Mouse (Mus musculus) limb, embryonic 11.5 days (tissue): ENCODE measurements around the gene Anapc5. TPM values are rescaled to one million over a fixed set of nuclear protein-coding genes. Genes with fewer than 3 reads are reported as not detected.

Experiments used
- ATAC-seq: fragments of 200-750 bp; cut with Nextera tagmentation; 2 replicates; pipeline ENCODE4 v1.8.0; 2017; ENCODE audit warnings: low read depth; ENCODE audit not compliant: insufficient number of reproducible peaks, low FRiP score, low TSS enrichment
- DNase-seq: peaks from one replicate; pipeline ENCODE4 v3.0.0-alpha.2; 2015; ENCODE audit warnings: low spot score
- H3K27ac ChIP-seq: fragments of 300-500 bp; sonication (generic); replicated peaks from 2 replicates; pipeline ENCODE4 v1.5.1; 2014; ENCODE audit warnings: low read depth, mild to moderate bottlenecking, low read length
- H3K27me3 ChIP-seq: fragments of 300-500 bp; sonication (generic); 2 replicates; pipeline ENCODE4 v1.6.1; 2014; ENCODE audit warnings: mild to moderate bottlenecking, low read length, mixed read lengths; ENCODE audit not compliant: control insufficient read depth, insufficient read depth
- H3K36me3 ChIP-seq: fragments of 300-500 bp; sonication (generic); 2 replicates; pipeline ENCODE4 v1.6.1; 2014; ENCODE audit warnings: mild to moderate bottlenecking, low read length, moderate library complexity, mixed read lengths; ENCODE audit not compliant: control insufficient read depth, insufficient read depth
- H3K4me1 ChIP-seq: fragments of 300-500 bp; sonication (generic); 2 replicates; pipeline ENCODE4 v1.6.1; 2014; ENCODE audit warnings: low read length, mixed read lengths; ENCODE audit not compliant: control insufficient read depth, insufficient read depth
- H3K4me2 ChIP-seq: fragments of 300-500 bp; sonication (generic); 2 replicates; pipeline ENCODE4 v1.6.1; 2014; ENCODE audit warnings: low read depth, mild to moderate bottlenecking, moderate library complexity; ENCODE audit not compliant: severe bottlenecking
- H3K4me3 ChIP-seq: fragments of 300-500 bp; sonication (generic); 2 replicates; pipeline ENCODE4 v1.5.1; 2014; ENCODE audit warnings: low read depth, low read length
- H3K9ac ChIP-seq: fragments of 300-500 bp; sonication (generic); 2 replicates; pipeline ENCODE4 v1.6.1; 2014; ENCODE audit warnings: mild to moderate bottlenecking, low read length
- H3K9me3 ChIP-seq: fragments of 300-500 bp; sonication (generic); 2 replicates; pipeline ENCODE4 v1.6.1; 2016; ENCODE audit warnings: low read length; ENCODE audit not compliant: control insufficient read depth
- WGBS: fragments of 180-500 bp; shearing (Covaris S2); extraction: QIAGEN DNeasy Blood & Tissue Kit; methylation state at CpG from one replicate; pipeline ENCODE4 v1.1.7; 2014; 5-methylcytosine and 5-hydroxymethylcytosine counted together
- polyA plus RNA-seq: library from polyadenylated mRNA; unstranded; fragments of >200 nt; fragmentation: Nextera tagmentation; extraction: Ambion mirVana; gene quantifications from 2 replicates; pipeline ENCODE4 v1.2.1, GENCODE M21; 2014

Gene Anapc5
- polyA plus RNA-seq, 1 experiment from 2014 or later = 490 TPM

- Histone ChIP-seq H3K4me3 (no peak overlapping the region), H3K27me3 (no peaks in the 10 kb centered on the region), H3K9ac (no peak overlapping the region), H3K4me2 (no peak overlapping the region), H3K27ac (no peak overlapping the region), H3K4me1 (no peaks in the 10 kb centered on the region), H3K36me3 (no peaks in the 10 kb centered on the region), H3K9me3 (no peaks in the 10 kb centered on the region)
- DNase-seq (no peak), ATAC-seq (no peak)
- WGBS = 82% methylated on average over 10 of the region's 10 CpGs
Observed at GRCm38 (mm10) chr5:122832996-122833395, 11.9 kb upstream of the Anapc5 start.

- DNase-seq (no peak), ATAC-seq (no peak)
- Histone ChIP-seq H3K27ac (no peak overlapping the region), H3K4me3 (no peak overlapping the region), H3K4me2 (no peak overlapping the region), H3K4me1 (no peaks in the 10 kb centered on the region), H3K9me3 (no peaks in the 10 kb centered on the region), H3K36me3 (no peaks in the 10 kb centered on the region), H3K27me3 (no peaks in the 10 kb centered on the region), H3K9ac (no peak overlapping the region)
- WGBS = 86% methylated on average over 10 of the region's 10 CpGs
Observed at GRCm38 (mm10) chr5:122832536-122832935, 11.4 kb upstream of the Anapc5 start.

- Histone ChIP-seq H3K27me3 (no peaks in the 10 kb centered on the region), H3K36me3 (no peaks in the 10 kb centered on the region), H3K4me1 (no peaks in the 10 kb centered on the region; the same call in 1 of the 2 replicates), H3K27ac (no peak overlapping the region), H3K4me3 (no peak overlapping the region), H3K4me2 (no peak overlapping the region), H3K9ac (no peak overlapping the region), H3K9me3 (no peaks in the 10 kb centered on the region)
- DNase-seq = no peak
- ATAC-seq = no peak
- 89% methylated on average over 8 of the region's 8 CpGs for WGBS
Observed at GRCm38 (mm10) chr5:122825099-122825498, 4.0 kb upstream of the Anapc5 start.

- Histone ChIP-seq H3K4me2 (no peak overlapping the region), H3K9me3 (no peaks in the 10 kb centered on the region), H3K27me3 (no peaks in the 10 kb centered on the region), H3K4me1 (no peaks in the 10 kb centered on the region; the same call in 1 of the 2 replicates), H3K27ac (no peak overlapping the region), H3K4me3 (no peak overlapping the region), H3K36me3 (no peaks in the 10 kb centered on the region), H3K9ac (no peak overlapping the region)
- WGBS = 76% methylated on average over 6 of the region's 6 CpGs
- ATAC-seq (no peak), DNase-seq (no peak)
Observed at GRCm38 (mm10) chr5:122824450-122824849, 3.3 kb upstream of the Anapc5 start.

GRCm38 (mm10) chr5:122823976-122824375 is 2.8 kb upstream of the Anapc5 start:
- Histone ChIP-seq H3K4me1 (no peaks in the 10 kb centered on the region; the same call in 1 of the 2 replicates), H3K9ac (no peak overlapping the region), H3K4me2 (no peak overlapping the region), H3K27ac (no peak overlapping the region), H3K36me3 (no peaks in the 10 kb centered on the region), H3K4me3 (no peak overlapping the region), H3K9me3 (no peaks in the 10 kb centered on the region), H3K27me3 (no peaks in the 10 kb centered on the region)
- ATAC-seq = no peak
- DNase-seq = no peak
- 75% methylated on average over 1 of the region's 1 CpGs for WGBS

GRCm38 (mm10) chr5:122822441-122822840 is 1.3 kb upstream of the Anapc5 start:
- Histone ChIP-seq H3K27ac (no peak overlapping the region), H3K4me2 (no peak overlapping the region), H3K4me1 (no peaks in the 10 kb centered on the region; the same call in 1 of the 2 replicates), H3K27me3 (no peaks in the 10 kb centered on the region), H3K9ac (no peak overlapping the region), H3K9me3 (no peaks in the 10 kb centered on the region), H3K36me3 (peaks cover 12% of the 10 kb centered on the region), H3K4me3 (no peak overlapping the region)
- no peak for DNase-seq
- WGBS = 88% methylated on average over 4 of the region's 4 CpGs
- no peak for ATAC-seq

- no peaks in the 10 kb centered on the region for H3K27me3 ChIP-seq
- H3K9ac ChIP-seq = peak overlapping the region; percentile 94
- no peak for DNase-seq
- peak overlapping the region; percentile 94; the same call in 1 of the 2 replicates for H3K27ac ChIP-seq
- no peaks in the 10 kb centered on the region for H3K9me3 ChIP-seq
- 0% methylated on average over 10 of the region's 10 CpGs for WGBS
- peak overlapping the region; percentile 77 for H3K4me3 ChIP-seq
- H3K4me2 ChIP-seq = peak overlapping the region; percentile 56
- ATAC-seq = peak; percentile 62
- no peaks in the 10 kb centered on the region; the same call in 1 of the 2 replicates for H3K4me1 ChIP-seq
- peaks cover 17% of the 10 kb centered on the region for H3K36me3 ChIP-seq
Observed at GRCm38 (mm10) chr5:122821524-122821885, 366 bp upstream of the Anapc5 start.

GRCm38 (mm10) chr5:122812699-122813098 is 8.4 kb downstream of the Anapc5 start:
- ATAC-seq = no peak

GRCm38 (mm10) chr5:122811364-122812079 is 9.6 kb downstream of the Anapc5 start:
- no peaks in the 10 kb centered on the region for H3K27me3 ChIP-seq
- no peak for ATAC-seq
- peaks cover 44% of the 10 kb centered on the region for H3K36me3 ChIP-seq
- no peak overlapping the region for H3K4me3 ChIP-seq
- DNase-seq = peak; percentile 81
- H3K4me1 ChIP-seq = no peaks in the 10 kb centered on the region
- no peaks in the 10 kb centered on the region for H3K9me3 ChIP-seq
- WGBS = 90% methylated on average over 9 of the region's 9 CpGs
- H3K4me2 ChIP-seq = no peak overlapping the region
- H3K9ac ChIP-seq = no peak overlapping the region
- H3K27ac ChIP-seq = no peak overlapping the region

More at GRCm38 (mm10) chr5:122812699-122813098, 8.4 kb downstream of the Anapc5 start:
- H3K9ac ChIP-seq = no peak overlapping the region
- H3K4me1 ChIP-seq = no peaks in the 10 kb centered on the region
- H3K27me3 ChIP-seq = no peaks in the 10 kb centered on the region
- peaks cover 44% of the 10 kb centered on the region for H3K36me3 ChIP-seq
- H3K4me3 ChIP-seq = no peak overlapping the region
- no peak for DNase-seq
- no peaks in the 10 kb centered on the region for H3K9me3 ChIP-seq
- 84% methylated on average over 3 of the region's 3 CpGs for WGBS
- H3K4me2 ChIP-seq = no peak overlapping the region
- no peak overlapping the region for H3K27ac ChIP-seq
